Mouse (Mus musculus) testis, adult 2 months (tissue): Measurements from ENCODE around the gene 1700015G11Rik.

Experiments used
- CTCF ChIP-seq: fragments of 200-500 bp; IDR thresholded peaks from 2 replicates; pipeline ENCODE4 v1.5.1; 2012; ENCODE audit warnings: low read depth, mild to moderate bottlenecking, inconsistent platforms, low read length, moderate library complexity; ENCODE audit not compliant: control insufficient read depth, insufficient read depth, insufficient replicate concordance
- POLR2A ChIP-seq: fragments of 200-500 bp; IDR thresholded peaks from 2 replicates; pipeline ENCODE4 v1.6.1; 2012; ENCODE audit warnings: low read depth, mild to moderate bottlenecking, inconsistent platforms, low read length, moderate library complexity; ENCODE audit not compliant: control insufficient read depth

- no peak for TF ChIP-seq CTCF
- no peak for TF ChIP-seq POLR2A
Measured at GRCm38 (mm10) chr7:52056954-52057353, 41.4 kb upstream of the 1700015G11Rik start.
